Mouse (Mus musculus): ENCODE results near the gene Sertad2. TPM values are rescaled to one million over a fixed set of nuclear protein-coding genes. Genes with fewer than 3 reads are reported as not detected.
A peak's percentile ranks its signal among the peaks of the same experiment; 100 is the strongest.

Gene Sertad2
- polyA plus RNA-seq, 1 experiment from 2014 or later, result 29.8 TPM

- no peaks in the 10 kb centered on the region for H3K9me3 ChIP-seq (ENCODE audit: control insufficient read depth, low read length)
- H3K27ac ChIP-seq (replicated peaks; ENCODE audit: low read depth, low read length), result no peak overlapping the region
- no peak overlapping the region for H3K9ac ChIP-seq (replicated peaks; ENCODE audit: low read length)
- no peaks in the 10 kb centered on the region for H3K27me3 ChIP-seq (ENCODE audit: control insufficient read depth, insufficient read depth, low read length)
- WGBS, result 72% methylated on average over 8 of the region's 8 CpGs
- H3K4me3 ChIP-seq (replicated peaks; ENCODE audit: low read depth, low read length), result no peak overlapping the region
- H3K4me1 ChIP-seq (ENCODE audit: control insufficient read depth, insufficient read depth, low read length), result no peaks in the 10 kb centered on the region
- ATAC-seq (ENCODE audit: low FRiP score, low TSS enrichment) (no peak), DNase-seq (no peak)
- H3K36me3 ChIP-seq (ENCODE audit: control insufficient read depth, insufficient read depth, low read length), result no peaks in the 10 kb centered on the region
- H3K4me2 ChIP-seq (ENCODE audit: low read length), result no peak overlapping the region
These were observed 33.1 kb downstream of the Sertad2 start for GRCm38 (mm10) chr11:20576046-20576635.

- Histone ChIP-seq H3K27me3 (ENCODE audit: control insufficient read depth, insufficient read depth, low read length) (no peaks in the 10 kb centered on the region), H3K4me3 (replicated peaks; ENCODE audit: low read depth, low read length) (no peak overlapping the region), H3K36me3 (ENCODE audit: control insufficient read depth, insufficient read depth, low read length) (no peaks in the 10 kb centered on the region), H3K9ac (replicated peaks; ENCODE audit: low read length) (no peak overlapping the region), H3K4me1 (ENCODE audit: control insufficient read depth, insufficient read depth, low read length) (no peaks in the 10 kb centered on the region), H3K27ac (replicated peaks; ENCODE audit: low read depth, low read length) (no peak overlapping the region), H3K4me2 (ENCODE audit: low read length) (no peak overlapping the region), H3K9me3 (ENCODE audit: control insufficient read depth, low read length) (no peaks in the 10 kb centered on the region)
- 94% methylated on average over 2 of the region's 2 CpGs for WGBS
- DNase-seq (no peak), ATAC-seq (ENCODE audit: low FRiP score, low TSS enrichment) (no peak)
These were observed 39.7 kb downstream of the Sertad2 start for GRCm38 (mm10) chr11:20582758-20583157.

DNA sequence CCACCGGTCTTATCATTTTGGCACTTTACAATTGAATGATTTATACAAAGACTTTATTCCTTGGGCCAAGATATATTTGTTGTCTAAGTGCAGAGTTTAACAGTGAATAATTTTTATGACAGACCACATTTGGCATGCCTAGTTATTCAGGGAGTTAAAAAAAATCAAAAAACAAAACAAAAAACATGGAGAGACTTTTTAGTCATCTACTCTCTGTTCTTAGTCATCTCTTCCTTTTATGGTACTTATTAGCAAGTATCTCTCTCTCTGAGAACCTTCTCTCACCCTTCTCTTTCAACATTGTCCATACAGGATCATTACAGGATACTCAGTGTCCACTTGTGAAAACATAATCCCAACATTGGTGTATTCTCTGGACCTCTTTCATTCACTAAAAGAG lies 42.2 kb downstream of the Sertad2 start:
- Histone ChIP-seq H3K9me3 (ENCODE audit: control insufficient read depth, low read length) (no peaks in the 10 kb centered on the region), H3K27ac (replicated peaks; ENCODE audit: low read depth, low read length) (no peak overlapping the region), H3K27me3 (ENCODE audit: control insufficient read depth, insufficient read depth, low read length) (no peaks in the 10 kb centered on the region), H3K36me3 (ENCODE audit: control insufficient read depth, insufficient read depth, low read length) (no peaks in the 10 kb centered on the region), H3K9ac (replicated peaks; ENCODE audit: low read length) (no peak overlapping the region), H3K4me3 (replicated peaks; ENCODE audit: low read depth, low read length) (no peak overlapping the region), H3K4me2 (ENCODE audit: low read length) (no peak overlapping the region), H3K4me1 (ENCODE audit: control insufficient read depth, insufficient read depth, low read length) (no peaks in the 10 kb centered on the region)
- ATAC-seq (ENCODE audit: low FRiP score, low TSS enrichment) (no peak), DNase-seq (no peak)
- WGBS, result 91% methylated on average over 1 of the region's 1 CpGs

DNA sequence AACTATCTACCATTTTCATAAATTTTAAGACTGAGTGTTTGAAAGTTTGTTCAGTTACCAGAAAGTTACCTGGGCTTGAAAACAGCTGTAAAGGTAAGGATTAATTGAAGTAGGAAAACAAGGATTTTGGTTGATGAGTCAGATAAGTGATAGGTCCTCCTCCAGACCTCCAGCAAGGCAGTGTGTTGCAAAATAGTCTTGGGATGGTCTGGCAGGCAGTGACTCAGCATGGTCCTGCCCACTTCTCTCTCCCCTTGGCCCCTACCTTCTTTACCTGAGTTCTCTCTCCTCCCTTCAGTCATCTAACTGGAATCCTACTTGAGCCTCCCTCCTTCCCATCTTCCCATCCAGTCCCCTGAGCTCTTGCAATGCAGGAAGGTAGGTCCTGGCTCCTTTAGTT lies 43.1 kb downstream of the Sertad2 start:
- Histone ChIP-seq H3K36me3 (ENCODE audit: control insufficient read depth, insufficient read depth, low read length) (no peaks in the 10 kb centered on the region), H3K27ac (replicated peaks; ENCODE audit: low read depth, low read length) (no peak overlapping the region), H3K9ac (replicated peaks; ENCODE audit: low read length) (no peak overlapping the region), H3K27me3 (ENCODE audit: control insufficient read depth, insufficient read depth, low read length) (no peaks in the 10 kb centered on the region), H3K4me2 (ENCODE audit: low read length) (no peak overlapping the region), H3K4me1 (ENCODE audit: control insufficient read depth, insufficient read depth, low read length) (no peaks in the 10 kb centered on the region), H3K9me3 (ENCODE audit: control insufficient read depth, low read length) (no peaks in the 10 kb centered on the region), H3K4me3 (replicated peaks; ENCODE audit: low read depth, low read length) (no peak overlapping the region)
- ATAC-seq (ENCODE audit: low FRiP score, low TSS enrichment), result no peak
- no peak for DNase-seq

DNA sequence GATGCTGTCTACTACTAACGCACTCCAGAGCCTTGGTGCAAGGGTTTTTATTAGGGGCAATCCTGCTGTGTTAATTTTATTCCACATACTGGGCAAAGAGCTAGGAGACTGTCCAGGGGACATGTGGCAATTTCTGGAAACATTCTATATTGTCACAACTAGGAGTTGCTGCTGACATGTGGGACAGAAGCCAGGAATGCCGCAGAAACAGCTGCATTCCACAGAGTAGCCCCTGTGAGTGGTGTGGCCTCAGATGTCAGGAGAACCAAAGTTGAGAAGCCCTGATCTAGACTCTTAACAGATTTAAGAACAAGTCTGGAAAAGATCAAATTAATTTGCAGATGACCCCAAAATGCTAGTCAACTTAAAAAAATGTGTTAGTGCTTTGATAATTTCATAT lies 46.3 kb downstream of the Sertad2 start:
- no peak overlapping the region for H3K4me3 ChIP-seq (replicated peaks; ENCODE audit: low read depth, low read length)
- H3K9me3 ChIP-seq (ENCODE audit: control insufficient read depth, low read length), result no peaks in the 10 kb centered on the region
- ATAC-seq (ENCODE audit: low FRiP score, low TSS enrichment) (no peak), DNase-seq (no peak)
- no peak overlapping the region for H3K4me2 ChIP-seq (ENCODE audit: low read length)
- H3K27me3 ChIP-seq (ENCODE audit: control insufficient read depth, insufficient read depth, low read length), result no peaks in the 10 kb centered on the region
- no peaks in the 10 kb centered on the region for H3K4me1 ChIP-seq (ENCODE audit: control insufficient read depth, insufficient read depth, low read length)
- H3K9ac ChIP-seq (replicated peaks; ENCODE audit: low read length), result no peak overlapping the region
- WGBS, result 72% methylated on average over 2 of the region's 2 CpGs
- H3K27ac ChIP-seq (replicated peaks; ENCODE audit: low read depth, low read length), result no peak overlapping the region
- H3K36me3 ChIP-seq (ENCODE audit: control insufficient read depth, insufficient read depth, low read length), result no peaks in the 10 kb centered on the region

DNA sequence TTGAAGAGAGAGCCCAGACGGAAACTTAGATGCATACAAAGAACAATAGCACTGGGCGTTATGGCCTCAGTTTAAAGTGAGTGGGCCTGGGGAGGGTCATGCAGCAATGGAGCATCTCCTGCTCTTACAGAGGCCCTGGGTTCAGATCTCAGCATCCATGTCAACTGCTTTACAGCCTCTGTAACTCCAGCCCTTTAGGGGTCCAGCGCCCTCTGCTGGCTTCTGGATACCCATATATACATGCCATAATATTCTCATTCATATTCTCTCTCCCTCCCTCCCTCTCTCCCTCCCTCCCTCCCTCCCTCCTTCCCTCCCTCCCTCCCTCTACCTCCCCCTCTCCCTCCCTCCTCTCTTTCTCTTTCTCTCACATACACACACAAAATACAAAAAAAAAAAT lies 49.0 kb downstream of the Sertad2 start:
- 77% methylated on average over 3 of the region's 3 CpGs for WGBS
- no peak overlapping the region for H3K27ac ChIP-seq (replicated peaks; ENCODE audit: low read depth, low read length)
- H3K4me3 ChIP-seq (replicated peaks; ENCODE audit: low read depth, low read length), result no peak overlapping the region
- H3K27me3 ChIP-seq (ENCODE audit: control insufficient read depth, insufficient read depth, low read length), result no peaks in the 10 kb centered on the region
- H3K36me3 ChIP-seq (ENCODE audit: control insufficient read depth, insufficient read depth, low read length), result no peaks in the 10 kb centered on the region
- H3K4me2 ChIP-seq (ENCODE audit: low read length), result no peak overlapping the region
- no peak overlapping the region for H3K9ac ChIP-seq (replicated peaks; ENCODE audit: low read length)
- no peaks in the 10 kb centered on the region for H3K4me1 ChIP-seq (ENCODE audit: control insufficient read depth, insufficient read depth, low read length)
- DNase-seq (no peak), ATAC-seq (ENCODE audit: low FRiP score, low TSS enrichment) (no peak)
- no peaks in the 10 kb centered on the region for H3K9me3 ChIP-seq (ENCODE audit: control insufficient read depth, low read length)

GRCm38 (mm10) chr11:20594229-20595201 lies 51.5 kb downstream of the Sertad2 start:
- ATAC-seq (ENCODE audit: low FRiP score, low TSS enrichment) (no peak), DNase-seq (no peak)
- H3K36me3 ChIP-seq (ENCODE audit: control insufficient read depth, insufficient read depth, low read length), result no peaks in the 10 kb centered on the region
- H3K27ac ChIP-seq (replicated peaks; ENCODE audit: low read depth, low read length), result no peak overlapping the region
- H3K4me2 ChIP-seq (ENCODE audit: low read length), result no peak overlapping the region
- no peaks in the 10 kb centered on the region for H3K27me3 ChIP-seq (ENCODE audit: control insufficient read depth, insufficient read depth, low read length)
- WGBS, result 84% methylated on average over 22 of the region's 22 CpGs
- no peaks in the 10 kb centered on the region for H3K4me1 ChIP-seq (ENCODE audit: control insufficient read depth, insufficient read depth, low read length)
- no peaks in the 10 kb centered on the region for H3K9me3 ChIP-seq (ENCODE audit: control insufficient read depth, low read length)
- H3K9ac ChIP-seq (replicated peaks; ENCODE audit: low read length), result no peak overlapping the region
- no peak overlapping the region for H3K4me3 ChIP-seq (replicated peaks; ENCODE audit: low read depth, low read length)

- no peak overlapping the region for H3K4me3 ChIP-seq (replicated peaks; ENCODE audit: low read depth, low read length)
- H3K27ac ChIP-seq (replicated peaks; ENCODE audit: low read depth, low read length), result peak overlapping the region; percentile 86
- ATAC-seq (ENCODE audit: low FRiP score, low TSS enrichment) (peak; percentile 79; the same call in 1 of the 2 replicates), DNase-seq (peak; percentile 81)
- WGBS, result 21% methylated on average over 24 of the region's 24 CpGs
- H3K4me1 ChIP-seq (ENCODE audit: control insufficient read depth, insufficient read depth, low read length), result peaks cover 8% of the 10 kb centered on the region; the same call in 1 of the 2 replicates
- no peaks in the 10 kb centered on the region for H3K27me3 ChIP-seq (ENCODE audit: control insufficient read depth, insufficient read depth, low read length)
- peak overlapping the region; percentile 44 for H3K4me2 ChIP-seq (ENCODE audit: low read length)
- no peaks in the 10 kb centered on the region for H3K36me3 ChIP-seq (ENCODE audit: control insufficient read depth, insufficient read depth, low read length)
- H3K9ac ChIP-seq (replicated peaks; ENCODE audit: low read length), result 0 out of 2 replicates have a peak overlapping the region, but pooled peaks have one; percentile 29
- H3K9me3 ChIP-seq (ENCODE audit: control insufficient read depth, low read length), result no peaks in the 10 kb centered on the region
These were observed 60.2 kb downstream of the Sertad2 start for GRCm38 (mm10) chr11:20603066-20603812.
